Mouse (Mus musculus) stomach, embryonic 14.5 days (tissue): ENCODE data around the gene Ism2. TPM values are rescaled to one million over a fixed set of nuclear protein-coding genes. Genes with fewer than 3 reads are reported as not detected.
"Not testable (repeated sequence)": the region's sequence is repeated elsewhere in the genome, so short reads cannot be mapped to it uniquely, and the experiment has no call there.

Experiments
- ATAC-seq: fragments of 200-750 bp; cut with Nextera tagmentation; 2 replicates; pipeline ENCODE4 v1.8.0; 2017; ENCODE audit warnings: low read depth, moderate TSS enrichment; ENCODE audit not compliant: insufficient number of reproducible peaks, insufficient read depth, low FRiP score
- H3K27ac ChIP-seq: fragments of 300-500 bp; sonication (generic); 2 replicates; pipeline ENCODE4 v1.5.1; 2014; ENCODE audit warnings: mild to moderate bottlenecking, low read length, moderate library complexity, mixed read lengths
- H3K27me3 ChIP-seq: fragments of 300-500 bp; sonication (generic); 2 replicates; pipeline ENCODE4 v1.6.1; 2014; ENCODE audit warnings: low read length, control low read depth, mixed read lengths; ENCODE audit not compliant: control insufficient read depth, insufficient read depth
- H3K36me3 ChIP-seq: fragments of 300-500 bp; sonication (generic); 2 replicates; pipeline ENCODE4 v1.6.1; 2014; ENCODE audit warnings: mild to moderate bottlenecking, control low read depth, low read length, moderate library complexity, mixed read lengths; ENCODE audit not compliant: control insufficient read depth, insufficient read depth
- H3K4me1 ChIP-seq: fragments of 300-500 bp; sonication (generic); 2 replicates; pipeline ENCODE4 v1.6.1; 2014; ENCODE audit warnings: low read length, control low read depth, mixed read lengths; ENCODE audit not compliant: control insufficient read depth, insufficient read depth
- H3K4me2 ChIP-seq: fragments of 300-500 bp; sonication (generic); replicated peaks from 2 replicates; pipeline ENCODE4 v1.6.1; 2014; ENCODE audit warnings: low read depth, low read length, control low read depth
- H3K4me3 ChIP-seq: fragments of 300-500 bp; sonication (generic); 2 replicates; pipeline ENCODE4 v1.5.1; 2014; ENCODE audit warnings: low read depth, low read length, control low read depth
- H3K9ac ChIP-seq: fragments of 300-500 bp; sonication (generic); replicated peaks from 2 replicates; pipeline ENCODE4 v1.6.1; 2014; ENCODE audit warnings: low read depth, mild to moderate bottlenecking, control low read depth, low read length, moderate library complexity, mixed read lengths
- H3K9me3 ChIP-seq: fragments of 300-500 bp; sonication (generic); 2 replicates; pipeline ENCODE4 v1.6.1; 2016; ENCODE audit warnings: low read depth, low read length, control low read depth; ENCODE audit not compliant: control insufficient read depth
- WGBS: fragments of 180-500 bp; shearing (Covaris S2); extraction: QIAGEN DNeasy Blood & Tissue Kit; methylation state at CpG from one replicate; pipeline ENCODE4 v1.1.7; 2014; 5-methylcytosine and 5-hydroxymethylcytosine counted together
- polyA plus RNA-seq: library from polyadenylated mRNA; unstranded; fragments of >200 nt; fragmentation: Nextera tagmentation; extraction: Ambion mirVana; gene quantifications from 2 replicates; pipeline ENCODE4 v1.2.1, GENCODE M21; 2014

Gene Ism2
- polyA plus RNA-seq, 1 experiment from 2014 or later, result 0.29 TPM

GRCm38 (mm10) chr12:87306584-87306844, 7.0 kb upstream of the Ism2 start:
- not testable (repeated sequence) for H3K9ac ChIP-seq, H3K4me1 ChIP-seq, ATAC-seq, H3K27ac ChIP-seq, H3K9me3 ChIP-seq, H3K4me3 ChIP-seq, H3K4me2 ChIP-seq, H3K27me3 ChIP-seq
- H3K36me3 ChIP-seq, result peaks cover 11% of the 10 kb centered on the region; the same call in 1 of the 2 replicates
- 76% methylated on average over 4 of the region's 4 CpGs for WGBS

GRCm38 (mm10) chr12:87305767-87306583, 6.5 kb upstream of the Ism2 start:
- H3K4me3 ChIP-seq, result no peak overlapping the region
- H3K36me3 ChIP-seq, result peaks cover 11% of the 10 kb centered on the region; the same call in 1 of the 2 replicates
- no peaks in the 10 kb centered on the region for H3K27me3 ChIP-seq
- no peak overlapping the region for H3K4me2 ChIP-seq
- no peak overlapping the region for H3K9ac ChIP-seq
- ATAC-seq, result no peak
- H3K4me1 ChIP-seq, result no peaks in the 10 kb centered on the region
- H3K27ac ChIP-seq, result no peak overlapping the region
- 40% methylated on average over 13 of the region's 13 CpGs for WGBS
- no peaks in the 10 kb centered on the region for H3K9me3 ChIP-seq

- no peak for ATAC-seq
- H3K4me1 ChIP-seq, result peaks cover 5% of the 10 kb centered on the region; the same call in 1 of the 2 replicates
- no peak overlapping the region for H3K4me2 ChIP-seq
- 47% methylated on average over 4 of the region's 4 CpGs for WGBS
- no peaks in the 10 kb centered on the region for H3K36me3 ChIP-seq
- no peak overlapping the region for H3K9ac ChIP-seq
- H3K27me3 ChIP-seq, result 0 out of 2 replicates have a peak, but pooled peaks cover 4% of the 10 kb centered on the region
- no peak overlapping the region for H3K4me3 ChIP-seq
- no peak overlapping the region for H3K27ac ChIP-seq
- H3K9me3 ChIP-seq, result no peaks in the 10 kb centered on the region
Measured at GRCm38 (mm10) chr12:87301189-87301588, 1.7 kb upstream of the Ism2 start.

- H3K9ac ChIP-seq, result 0 out of 2 replicates have a peak overlapping the region, but pooled peaks have one; percentile 14
- H3K4me1 ChIP-seq, result peaks cover 5% of the 10 kb centered on the region; the same call in 1 of the 2 replicates
- H3K36me3 ChIP-seq, result no peaks in the 10 kb centered on the region
- 0% methylated on average over 9 of the region's 9 CpGs for WGBS
- H3K4me2 ChIP-seq, result peak overlapping the region; percentile 97
- no peak for ATAC-seq
- 0 out of 2 replicates have a peak, but pooled peaks cover 4% of the 10 kb centered on the region for H3K27me3 ChIP-seq
- no peaks in the 10 kb centered on the region for H3K9me3 ChIP-seq
- peak overlapping the region; percentile 58 for H3K4me3 ChIP-seq
- no peak overlapping the region for H3K27ac ChIP-seq
Measured at GRCm38 (mm10) chr12:87300441-87300690, 861 bp upstream of the Ism2 start.

- peaks cover 5% of the 10 kb centered on the region; the same call in 1 of the 2 replicates for H3K4me1 ChIP-seq
- peak overlapping the region; percentile 97 for H3K4me2 ChIP-seq
- 7% methylated on average over 29 of the region's 29 CpGs for WGBS
- peak overlapping the region; percentile 58 for H3K4me3 ChIP-seq
- ATAC-seq, result peak; percentile 33; the same call in 1 of the 2 replicates
- no peaks in the 10 kb centered on the region for H3K9me3 ChIP-seq
- no peak overlapping the region for H3K27ac ChIP-seq
- peak overlapping the region; percentile 53 for H3K9ac ChIP-seq
- H3K36me3 ChIP-seq, result no peaks in the 10 kb centered on the region
- 0 out of 2 replicates have a peak, but pooled peaks cover 4% of the 10 kb centered on the region for H3K27me3 ChIP-seq
Measured at GRCm38 (mm10) chr12:87299037-87299656, 358 bp downstream of the Ism2 start.

- no peak for ATAC-seq
- Histone ChIP-seq H3K4me1 (no peaks in the 10 kb centered on the region), H3K4me2 (no peak overlapping the region), H3K27me3 (0 out of 2 replicates have a peak, but pooled peaks cover 1% of the 10 kb centered on the region), H3K9me3 (no peaks in the 10 kb centered on the region), H3K9ac (no peak overlapping the region), H3K36me3 (no peaks in the 10 kb centered on the region), H3K27ac (no peak overlapping the region), H3K4me3 (no peak overlapping the region)
- 65% methylated on average over 6 of the region's 6 CpGs for WGBS
Measured at GRCm38 (mm10) chr12:87293934-87294333, 5.6 kb downstream of the Ism2 start.

- H3K27ac ChIP-seq, result no peak overlapping the region
- no peaks in the 10 kb centered on the region for H3K4me1 ChIP-seq
- WGBS, result 90% methylated on average over 5 of the region's 5 CpGs
- ATAC-seq, result no peak
- H3K4me3 ChIP-seq, result no peak overlapping the region
- no peak overlapping the region for H3K4me2 ChIP-seq
- H3K36me3 ChIP-seq, result no peaks in the 10 kb centered on the region
- no peaks in the 10 kb centered on the region for H3K9me3 ChIP-seq
- H3K9ac ChIP-seq, result no peak overlapping the region
- H3K27me3 ChIP-seq, result no peaks in the 10 kb centered on the region
Measured at GRCm38 (mm10) chr12:87289100-87289499, 10.4 kb downstream of the Ism2 start.

- no peaks in the 10 kb centered on the region for H3K9me3 ChIP-seq
- no peaks in the 10 kb centered on the region for H3K36me3 ChIP-seq
- no peak overlapping the region for H3K9ac ChIP-seq
- ATAC-seq, result no peak
- no peaks in the 10 kb centered on the region for H3K27me3 ChIP-seq
- H3K27ac ChIP-seq, result no peak overlapping the region
- H3K4me2 ChIP-seq, result no peak overlapping the region
- no peak overlapping the region for H3K4me3 ChIP-seq
- WGBS, result 79% methylated on average over 5 of the region's 5 CpGs
- no peaks in the 10 kb centered on the region for H3K4me1 ChIP-seq
Measured at GRCm38 (mm10) chr12:87284726-87285125, 14.8 kb downstream of the Ism2 start.
